Mouse (Mus musculus): ENCODE data around the gene Ano6. TPM values are rescaled to one million over a fixed set of nuclear protein-coding genes. Genes with fewer than 3 reads are reported as not detected.

The Ano6 gene
- polyA plus RNA-seq, 1 experiment = 54.5 TPM

DNA sequence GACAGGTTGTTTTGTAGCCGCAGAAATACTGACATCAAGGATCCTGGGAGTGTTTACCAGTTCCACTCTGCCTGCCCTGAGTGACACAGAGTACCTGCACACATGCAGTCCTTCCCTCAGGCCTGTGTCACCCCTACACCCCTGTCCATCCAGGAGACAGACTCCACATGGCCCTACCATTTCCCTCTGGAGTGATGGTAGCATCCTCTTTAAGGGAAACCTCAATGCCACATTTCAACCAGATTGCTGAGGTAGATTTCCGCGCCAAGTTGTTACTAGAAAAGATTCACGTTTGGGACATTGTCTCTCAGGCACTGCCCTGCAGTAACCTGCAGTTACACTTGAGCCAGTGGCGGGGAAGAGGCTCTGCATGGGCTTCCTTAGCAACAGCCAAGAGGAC lies 97.9 kb downstream of the Ano6 start:
- no peak for TF ChIP-seq POLR2A (IDR thresholded peaks at IDR 0.05; ENCODE audit: insufficient read length, low read depth)
- TF ChIP-seq SRF (IDR thresholded peaks at IDR 0.05; ENCODE audit: control insufficient read depth, insufficient read length, low read depth) = no peak
- TF ChIP-seq MYOD1 (IDR thresholded peaks at IDR 0.05; ENCODE audit: control insufficient read depth in 1 of 3, insufficient read length in 2 of 3, low read depth in 2 of 3) = no peak
- no peak for TF ChIP-seq E2F4 (IDR thresholded peaks at IDR 0.05; ENCODE audit: insufficient read depth)
- no peak for TF ChIP-seq MAX (IDR thresholded peaks at IDR 0.05; ENCODE audit: low read depth)
- no peak for TF ChIP-seq MYOG (IDR thresholded peaks at IDR 0.05; ENCODE audit: control insufficient read depth in 1 of 3, insufficient read depth in 1 of 3, insufficient read length in 2 of 3, low read depth in 2 of 3)
- no peak for TF ChIP-seq TCF3 (IDR thresholded peaks at IDR 0.05; ENCODE audit: insufficient read length, low read depth)
- TF ChIP-seq TCF12 (IDR thresholded peaks at IDR 0.05; ENCODE audit: insufficient read depth, poor library complexity, severe bottlenecking) = no peak
- TF ChIP-seq REST (IDR thresholded peaks at IDR 0.05; ENCODE audit: insufficient read depth, insufficient read length) = no peak
- TF ChIP-seq USF1 (IDR thresholded peaks at IDR 0.05; ENCODE audit: low read depth) = no peak
- TF ChIP-seq CEBPB (IDR thresholded peaks at IDR 0.05; ENCODE audit: insufficient read depth, poor library complexity, severe bottlenecking) = no peak
- no peak for TF ChIP-seq POLR2AphosphoS2 (IDR thresholded peaks at IDR 0.05; ENCODE audit: insufficient read length, low read depth)
- H3K27me3 ChIP-seq (ENCODE audit: control insufficient read depth, insufficient read depth, insufficient read length) = no peaks in the 10 kb centered on the region
- H3K36me3 ChIP-seq (ENCODE audit: control insufficient read depth, insufficient read depth) = peaks cover under 1% of the 10 kb centered on the region
- H3K4me2 ChIP-seq (ENCODE audit: low read depth) = no peak overlapping the region
- no peak overlapping the region for H3K4me3 ChIP-seq
- H3ac ChIP-seq (ENCODE audit: control insufficient read depth, insufficient read length) = no peak overlapping the region
- peaks cover 72% of the 10 kb centered on the region for H3K79me2 ChIP-seq (ENCODE audit: control insufficient read depth, insufficient read depth)

DNA sequence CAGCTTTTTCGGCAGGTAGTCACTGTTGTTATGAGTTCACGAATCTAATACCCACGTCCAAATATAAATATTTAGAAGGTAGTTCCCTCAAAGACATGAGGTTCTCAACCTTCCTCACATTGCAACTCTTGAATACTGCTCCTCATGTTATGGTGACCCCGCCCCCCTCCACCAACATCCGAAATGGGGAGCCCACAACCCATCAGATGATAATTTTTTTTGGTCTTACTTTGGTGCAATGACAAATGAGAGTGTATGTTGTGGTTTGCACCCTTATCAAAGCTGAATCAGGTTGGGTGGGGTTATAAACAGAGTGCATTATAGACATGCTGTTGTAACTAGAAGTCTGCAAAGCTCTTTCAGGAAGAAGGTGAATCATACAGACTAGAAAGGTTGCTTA lies 99.7 kb downstream of the Ano6 start:
- Histone ChIP-seq H3K36me3 (ENCODE audit: control insufficient read depth, insufficient read depth) (peaks cover 16% of the 10 kb centered on the region), H3K79me2 (ENCODE audit: control insufficient read depth, insufficient read depth) (peaks cover 62% of the 10 kb centered on the region), H3ac (ENCODE audit: control insufficient read depth, insufficient read length) (no peak overlapping the region), H3K4me3 (no peak overlapping the region), H3K27me3 (ENCODE audit: control insufficient read depth, insufficient read depth, insufficient read length) (no peaks in the 10 kb centered on the region), H3K4me2 (ENCODE audit: low read depth) (no peak overlapping the region)
- TF ChIP-seq USF1 (IDR thresholded peaks at IDR 0.05; ENCODE audit: low read depth) (no peak), REST (IDR thresholded peaks at IDR 0.05; ENCODE audit: insufficient read depth, insufficient read length) (no peak)

DNA sequence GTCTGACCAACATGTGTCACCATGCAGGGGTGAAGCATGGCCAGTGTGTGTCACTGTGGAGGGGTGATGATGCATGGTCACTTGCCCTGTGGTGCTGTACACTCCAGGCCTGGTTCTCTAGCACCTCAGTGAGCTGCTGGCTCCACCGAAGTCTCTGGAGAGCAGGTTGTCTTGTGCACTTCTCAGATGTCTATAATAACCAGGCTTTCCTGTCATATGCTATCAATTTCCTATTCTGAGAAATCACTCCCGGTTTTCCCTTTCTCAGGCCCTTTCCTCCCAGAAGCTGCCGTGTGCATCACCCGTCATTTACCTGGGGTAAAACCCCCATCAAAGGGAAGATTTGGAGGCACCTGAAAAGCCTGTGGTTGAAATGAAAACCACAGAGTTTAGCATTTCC lies 101.5 kb downstream of the Ano6 start:
- Histone ChIP-seq H3K79me2 (ENCODE audit: control insufficient read depth, insufficient read depth) (peaks cover 53% of the 10 kb centered on the region), H3ac (ENCODE audit: control insufficient read depth, insufficient read length) (no peak overlapping the region), H3K4me2 (ENCODE audit: low read depth) (no peak overlapping the region), H3K4me3 (no peak overlapping the region), H3K36me3 (ENCODE audit: control insufficient read depth, insufficient read depth) (peaks cover 31% of the 10 kb centered on the region), H3K27me3 (ENCODE audit: control insufficient read depth, insufficient read depth, insufficient read length) (no peaks in the 10 kb centered on the region)
- TF ChIP-seq POLR2AphosphoS2 (IDR thresholded peaks at IDR 0.05; ENCODE audit: insufficient read length, low read depth) (no peak), USF1 (IDR thresholded peaks at IDR 0.05; ENCODE audit: low read depth) (no peak), CEBPB (IDR thresholded peaks at IDR 0.05; ENCODE audit: insufficient read depth, poor library complexity, severe bottlenecking) (no peak), E2F4 (IDR thresholded peaks at IDR 0.05; ENCODE audit: insufficient read depth) (no peak), SRF (IDR thresholded peaks at IDR 0.05; ENCODE audit: control insufficient read depth, insufficient read length, low read depth) (no peak), TCF3 (IDR thresholded peaks at IDR 0.05; ENCODE audit: insufficient read length, low read depth) (no peak), MYOD1 (IDR thresholded peaks at IDR 0.05; ENCODE audit: control insufficient read depth in 1 of 3, insufficient read length in 2 of 3, low read depth in 2 of 3) (no peak), MYOG (IDR thresholded peaks at IDR 0.05; ENCODE audit: control insufficient read depth in 1 of 3, insufficient read depth in 1 of 3, insufficient read length in 2 of 3, low read depth in 2 of 3) (no peak), REST (IDR thresholded peaks at IDR 0.05; ENCODE audit: insufficient read depth, insufficient read length) (no peak)

DNA sequence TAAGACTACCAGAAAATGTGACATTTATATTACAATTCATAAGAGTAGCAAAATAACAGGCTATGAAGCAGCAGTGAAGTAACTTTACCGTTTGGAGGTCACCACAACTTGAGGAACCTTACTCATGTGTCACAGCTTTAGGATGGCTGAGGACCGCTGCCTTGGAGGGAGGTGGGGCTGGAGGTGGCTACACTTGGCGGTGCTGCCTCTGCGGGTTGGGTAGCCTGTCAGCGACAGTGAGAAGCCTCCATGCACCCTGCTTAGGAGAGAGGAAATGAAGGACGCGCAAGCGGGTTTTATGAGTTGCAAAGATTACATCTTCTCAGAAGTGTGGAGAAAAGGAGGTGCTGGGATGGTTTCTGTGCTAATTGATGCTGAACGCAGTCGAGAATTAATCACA lies 102.3 kb downstream of the Ano6 start:
- H3K36me3 ChIP-seq (ENCODE audit: control insufficient read depth, insufficient read depth) = peaks cover 34% of the 10 kb centered on the region

DNA sequence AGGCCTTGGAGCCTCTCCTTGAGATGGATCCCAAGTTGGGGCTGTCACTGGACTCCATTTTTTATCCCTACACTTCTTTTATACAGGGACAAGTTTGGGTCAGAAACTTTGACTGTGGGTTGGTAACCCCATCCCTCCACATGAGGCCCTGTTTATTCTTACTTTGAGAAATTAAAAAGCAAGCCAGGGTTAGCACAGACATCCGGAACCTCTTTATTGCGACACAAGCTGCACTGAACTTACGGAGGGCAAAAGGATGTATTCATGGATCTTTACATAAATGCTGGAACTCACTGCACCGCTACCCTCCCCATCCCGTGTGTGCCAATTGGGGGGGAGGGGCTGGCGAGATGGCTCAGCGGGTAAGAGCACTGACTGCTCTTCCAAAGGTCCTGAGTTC lies 105.1 kb downstream of the Ano6 start:
- Histone ChIP-seq H3K4me3 (no peak overlapping the region), H3K79me2 (ENCODE audit: control insufficient read depth, insufficient read depth) (peaks cover 47% of the 10 kb centered on the region), H3K4me2 (ENCODE audit: low read depth) (no peak overlapping the region), H3K36me3 (ENCODE audit: control insufficient read depth, insufficient read depth) (peaks cover 34% of the 10 kb centered on the region), H3ac (ENCODE audit: control insufficient read depth, insufficient read length) (no peak overlapping the region), H3K27me3 (ENCODE audit: control insufficient read depth, insufficient read depth, insufficient read length) (no peaks in the 10 kb centered on the region)
- TF ChIP-seq POLR2AphosphoS2 (IDR thresholded peaks at IDR 0.05; ENCODE audit: insufficient read length, low read depth) (no peak), POLR2A (IDR thresholded peaks at IDR 0.05; ENCODE audit: insufficient read length, low read depth) (no peak), TCF3 (IDR thresholded peaks at IDR 0.05; ENCODE audit: insufficient read length, low read depth) (no peak), E2F4 (IDR thresholded peaks at IDR 0.05; ENCODE audit: insufficient read depth) (no peak), MYOG (IDR thresholded peaks at IDR 0.05; ENCODE audit: control insufficient read depth in 1 of 3, insufficient read depth in 1 of 3, insufficient read length in 2 of 3, low read depth in 2 of 3) (no peak), MAX (IDR thresholded peaks at IDR 0.05; ENCODE audit: low read depth) (no peak), REST (IDR thresholded peaks at IDR 0.05; ENCODE audit: insufficient read depth, insufficient read length) (no peak), MYOD1 (IDR thresholded peaks at IDR 0.05; ENCODE audit: control insufficient read depth in 1 of 3, insufficient read length in 2 of 3, low read depth in 2 of 3) (no peak)

More for the DNA sequence above, 102.3 kb downstream of the Ano6 start:
- TF ChIP-seq CEBPB (IDR thresholded peaks at IDR 0.05; ENCODE audit: insufficient read depth, poor library complexity, severe bottlenecking) (no peak), E2F4 (IDR thresholded peaks at IDR 0.05; ENCODE audit: insufficient read depth) (no peak), POLR2AphosphoS2 (IDR thresholded peaks at IDR 0.05; ENCODE audit: insufficient read length, low read depth) (no peak), TCF3 (IDR thresholded peaks at IDR 0.05; ENCODE audit: insufficient read length, low read depth) (no peak), POLR2A (IDR thresholded peaks at IDR 0.05; ENCODE audit: insufficient read length, low read depth) (no peak), MYOG (IDR thresholded peaks at IDR 0.05; ENCODE audit: control insufficient read depth in 1 of 3, insufficient read depth in 1 of 3, insufficient read length in 2 of 3, low read depth in 2 of 3) (no peak)
- Histone ChIP-seq H3K4me3 (no peak overlapping the region), H3K79me2 (ENCODE audit: control insufficient read depth, insufficient read depth) (peaks cover 57% of the 10 kb centered on the region), H3K27me3 (ENCODE audit: control insufficient read depth, insufficient read depth, insufficient read length) (no peaks in the 10 kb centered on the region), H3K4me2 (ENCODE audit: low read depth) (no peak overlapping the region), H3ac (ENCODE audit: control insufficient read depth, insufficient read length) (no peak overlapping the region)

All from myocyte (in vitro differentiated cells).